Mouse (Mus musculus) spleen, postnatal 14 days (tissue): Measurements from ENCODE around the gene Cep126.

Source experiments
- DNase-seq, 2 experiments: peaks; one replicate each; pipeline ENCODE4 v3.0.0; 2021 to 2022; ENCODE audit warnings: low spot score in 2 of 2

Gene Cep126

DNA sequence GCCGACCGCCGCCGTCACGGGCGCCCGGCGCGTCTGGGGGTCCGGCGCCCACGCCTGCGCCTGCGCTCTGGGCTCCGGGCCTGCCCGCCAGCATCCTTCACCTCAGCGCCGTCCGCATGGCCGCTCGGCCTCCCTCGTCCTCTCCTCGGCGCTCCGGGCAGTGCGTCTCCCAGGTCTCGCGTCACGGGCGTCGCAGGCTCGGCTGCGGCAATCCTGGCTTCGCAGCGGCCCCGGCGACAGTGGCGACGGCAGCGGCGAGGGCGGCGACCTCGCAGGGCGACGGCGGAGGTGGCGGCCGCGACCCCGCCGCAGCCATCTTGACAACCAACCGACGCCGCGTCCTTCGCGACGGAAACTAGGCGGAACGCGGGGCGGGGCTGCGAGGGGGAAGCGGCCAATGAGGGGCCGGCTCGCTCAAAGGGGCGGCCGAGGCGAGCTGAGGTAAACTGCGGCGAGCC, at the start of gene Cep126:
Gene Cep126 (minus strand): TSS at position 178 of the 458 bp plus-strand sequence.
- DNase-seq, result peak in 1 of 2 experiments; percentile 32

DNA sequence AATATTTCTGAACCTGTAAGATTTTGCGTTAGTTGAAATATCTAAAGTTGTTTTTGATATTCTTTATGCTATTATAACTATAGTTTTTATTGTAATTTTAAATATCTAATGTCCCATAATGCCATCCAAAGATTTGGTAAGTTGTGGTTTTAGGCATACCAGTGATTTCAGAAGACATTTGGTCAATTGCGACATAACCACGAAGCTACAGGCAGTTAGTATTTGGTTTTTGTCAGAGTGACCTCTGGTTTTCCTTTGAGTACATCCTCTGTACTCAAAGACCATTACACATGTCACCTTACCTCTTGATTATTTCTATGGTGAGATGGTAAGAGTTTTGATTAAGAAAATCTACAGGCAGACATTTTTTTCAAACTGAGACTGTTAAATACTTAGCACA, 45.5 kb upstream of the Cep126 start:
- no peak for DNase-seq

DNA sequence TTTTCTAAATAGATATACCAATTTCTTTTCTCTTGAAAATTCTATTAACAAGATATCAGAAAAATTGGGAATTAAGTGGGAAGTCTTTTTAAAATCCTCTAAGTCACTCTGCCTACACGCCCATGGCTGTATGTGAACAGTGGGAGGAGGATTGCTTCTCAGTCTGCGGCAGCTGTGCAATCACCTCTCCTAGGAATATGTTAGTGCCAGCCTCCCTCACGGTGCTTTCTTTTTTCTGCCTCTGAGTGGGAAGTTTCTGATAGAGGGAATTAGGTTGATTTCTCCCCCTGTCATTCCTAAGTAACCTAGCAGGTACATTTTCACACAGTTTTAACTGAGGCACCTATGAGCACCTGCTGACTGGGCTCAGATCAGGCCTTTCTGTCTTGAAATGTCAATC, 43.0 kb upstream of the Cep126 start:
- DNase-seq, result no peak

DNA sequence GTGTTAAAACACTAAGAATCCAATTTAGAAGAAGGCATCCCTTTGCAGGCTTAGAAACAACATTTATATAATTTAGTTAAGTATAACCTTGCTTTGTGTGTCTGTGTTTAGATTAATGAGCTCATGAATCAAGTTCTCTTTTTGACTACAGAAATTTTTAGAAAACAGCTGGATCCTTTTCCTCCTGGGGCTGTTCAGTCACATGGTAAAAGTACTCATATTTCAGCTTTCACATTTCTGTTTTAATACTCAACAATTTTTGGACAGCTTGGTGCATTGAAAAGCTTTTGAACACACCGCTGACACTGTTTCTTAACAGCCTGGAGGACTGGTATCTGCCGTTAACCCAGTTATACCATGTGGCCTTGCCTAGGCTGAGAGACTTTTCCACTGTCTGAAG, 22.9 kb upstream of the Cep126 start:
- no peak for DNase-seq

DNA sequence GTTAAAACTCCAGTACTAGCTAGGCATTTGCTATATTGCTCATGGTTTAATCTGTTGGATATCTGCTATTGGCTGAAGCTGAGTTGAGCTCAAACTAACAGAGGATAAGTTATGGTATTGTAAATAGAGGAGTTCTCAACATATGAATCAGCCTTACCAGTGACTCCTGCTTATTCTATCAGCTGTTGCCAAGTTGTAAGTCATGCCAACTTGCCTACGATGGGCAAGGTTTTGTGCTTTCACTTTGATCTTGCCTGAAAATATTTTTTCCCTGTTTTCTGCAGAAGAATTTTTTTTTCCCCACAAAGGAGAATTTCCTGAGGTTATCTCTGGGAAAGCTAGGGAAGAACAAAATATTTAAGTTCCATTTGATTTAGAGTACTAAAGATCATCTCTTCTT, 5.4 kb upstream of the Cep126 start:
- DNase-seq, result no peak

DNA sequence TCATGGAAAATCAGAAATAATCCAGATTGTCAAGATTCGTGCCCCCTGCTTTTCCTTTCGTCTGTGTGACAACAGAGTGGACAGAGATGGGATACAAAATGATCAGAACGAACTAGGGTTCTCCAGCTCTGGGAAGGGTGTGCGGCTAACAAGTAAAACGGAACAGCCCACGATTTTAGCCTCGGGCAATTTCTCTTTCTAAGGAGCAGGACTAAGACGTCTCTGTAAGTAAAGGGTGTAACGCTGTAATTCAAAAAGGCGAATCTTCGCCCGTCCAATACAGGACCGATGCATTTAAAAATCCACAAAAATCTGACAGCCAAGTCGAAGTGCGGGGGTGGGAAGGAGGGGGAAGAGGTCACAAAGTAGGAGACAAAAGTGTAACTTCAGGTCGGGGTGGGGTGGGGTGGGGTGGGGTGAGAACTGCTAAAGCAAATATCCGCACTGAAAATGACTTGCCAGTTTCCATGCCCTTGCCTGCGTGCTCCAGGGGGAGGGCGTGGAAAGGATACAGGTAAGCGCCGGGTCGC, 443 bp downstream of the Cep126 start:
- DNase-seq, result no peak

DNA sequence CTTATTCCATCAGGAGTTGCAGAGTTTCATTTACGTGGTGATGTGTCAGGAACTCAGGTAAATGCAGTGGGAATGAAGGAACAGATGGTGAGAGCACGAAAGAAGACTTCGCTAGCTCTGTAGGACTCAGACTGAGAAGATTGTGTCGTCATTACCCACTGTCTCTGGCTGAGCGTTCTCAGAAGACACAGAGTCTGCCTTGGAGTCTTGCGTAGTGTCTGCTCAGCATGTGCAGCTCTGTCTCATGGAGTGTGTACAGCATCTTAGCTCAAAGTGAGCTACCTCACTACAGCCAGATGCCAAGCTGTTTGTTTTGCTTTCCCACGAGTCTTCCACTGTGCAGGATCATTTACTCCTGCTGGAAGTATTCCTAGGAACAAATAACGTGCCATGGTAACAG, 10.6 kb downstream of the Cep126 start:
- no peak for DNase-seq

DNA sequence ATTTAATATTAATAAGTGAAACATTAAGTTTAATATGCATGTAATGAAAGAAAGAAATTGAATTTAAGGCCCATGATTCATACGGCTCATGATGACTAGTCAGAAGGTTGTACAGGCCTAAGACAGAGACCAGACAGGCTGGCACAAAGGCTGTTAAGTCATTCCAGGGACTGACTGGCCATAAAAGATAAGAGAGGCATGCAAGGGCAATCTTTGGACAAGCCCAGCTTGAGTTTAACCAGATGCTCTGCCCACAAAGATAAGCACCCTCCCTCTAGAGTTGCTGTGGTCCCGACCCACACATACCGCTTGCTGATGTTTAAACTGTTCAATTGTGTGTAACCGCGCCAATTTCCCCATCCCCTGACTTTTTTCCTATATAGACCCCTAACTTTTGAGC, 19.6 kb downstream of the Cep126 start:
- no peak for DNase-seq

DNA sequence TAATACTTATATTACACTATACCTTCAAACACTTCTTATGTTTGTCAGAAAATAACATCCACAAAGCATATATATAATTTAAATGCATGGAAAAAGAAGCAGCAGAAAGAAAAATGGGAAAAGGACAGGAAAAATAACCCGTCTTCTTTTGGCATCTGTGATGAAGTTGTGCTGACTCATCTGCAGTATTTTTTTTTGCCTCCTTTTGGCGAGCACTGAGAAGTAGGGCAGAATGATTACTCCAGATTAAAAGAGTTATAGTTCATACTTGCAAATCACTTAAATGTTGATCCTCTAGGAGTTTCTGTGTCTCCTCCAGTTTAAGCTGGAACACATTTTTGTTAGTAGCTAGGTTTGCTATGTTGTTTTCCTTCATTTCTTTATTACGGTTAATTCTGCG, 31.0 kb downstream of the Cep126 start:
- no peak for DNase-seq

DNA sequence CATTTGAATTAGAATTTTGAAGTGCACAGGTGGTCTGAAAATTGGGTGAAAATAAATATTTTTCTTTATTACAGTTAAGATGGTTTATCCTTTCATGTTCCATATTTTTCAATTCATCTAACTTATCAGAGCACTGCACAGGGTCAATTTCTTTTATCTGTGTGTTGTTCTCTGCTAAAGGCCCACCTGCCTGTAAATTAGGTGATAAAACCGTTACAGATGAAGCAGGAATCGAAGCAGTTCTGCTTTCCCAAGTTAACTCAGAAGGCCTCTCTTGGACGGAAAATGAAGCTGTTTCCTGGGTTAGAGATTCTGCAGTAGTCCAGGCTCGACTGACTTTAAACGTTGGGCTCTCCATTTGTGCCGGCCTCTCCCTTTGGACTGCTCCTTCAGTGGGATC, 33.1 kb downstream of the Cep126 start:
- DNase-seq, result no peak

DNA sequence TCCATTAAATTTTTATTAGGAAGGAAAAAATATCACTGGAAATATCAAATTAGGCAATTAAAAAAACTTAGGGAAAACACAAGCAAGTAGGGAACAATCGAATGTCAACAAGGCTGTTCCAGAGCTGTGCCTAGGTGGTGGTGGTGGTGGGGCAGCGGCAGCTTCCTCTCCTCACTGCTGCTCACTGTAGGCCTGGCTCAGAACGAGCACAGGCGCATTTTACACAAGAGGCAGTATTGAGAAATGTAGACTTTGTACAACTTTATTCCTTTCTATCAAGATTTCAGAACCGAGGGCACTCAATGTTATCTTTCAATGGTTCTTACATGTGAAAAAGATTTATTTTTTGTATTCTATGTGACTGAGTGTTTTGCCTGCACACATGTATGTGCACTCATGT, 55.2 kb downstream of the Cep126 start:
- DNase-seq, result no peak

DNA sequence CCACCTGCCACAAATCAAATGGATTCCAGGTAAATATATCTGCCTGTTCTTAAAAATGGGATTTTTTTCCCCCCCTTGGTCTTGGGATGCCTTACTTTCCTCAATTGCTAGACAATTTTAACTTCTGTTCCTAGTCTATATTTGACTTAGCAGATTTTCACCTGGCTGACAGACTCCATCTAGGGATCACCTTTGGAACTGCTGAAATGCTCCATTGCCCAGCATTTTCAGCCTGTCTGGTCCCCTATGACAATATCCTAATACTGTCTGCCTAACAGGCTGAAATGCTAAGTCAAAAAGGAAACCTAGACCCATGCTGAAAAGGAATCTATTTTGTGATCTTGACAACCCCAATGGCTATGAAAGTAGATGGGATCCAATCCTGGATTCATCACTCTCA, 59.7 kb downstream of the Cep126 start:
- no peak for DNase-seq

DNA sequence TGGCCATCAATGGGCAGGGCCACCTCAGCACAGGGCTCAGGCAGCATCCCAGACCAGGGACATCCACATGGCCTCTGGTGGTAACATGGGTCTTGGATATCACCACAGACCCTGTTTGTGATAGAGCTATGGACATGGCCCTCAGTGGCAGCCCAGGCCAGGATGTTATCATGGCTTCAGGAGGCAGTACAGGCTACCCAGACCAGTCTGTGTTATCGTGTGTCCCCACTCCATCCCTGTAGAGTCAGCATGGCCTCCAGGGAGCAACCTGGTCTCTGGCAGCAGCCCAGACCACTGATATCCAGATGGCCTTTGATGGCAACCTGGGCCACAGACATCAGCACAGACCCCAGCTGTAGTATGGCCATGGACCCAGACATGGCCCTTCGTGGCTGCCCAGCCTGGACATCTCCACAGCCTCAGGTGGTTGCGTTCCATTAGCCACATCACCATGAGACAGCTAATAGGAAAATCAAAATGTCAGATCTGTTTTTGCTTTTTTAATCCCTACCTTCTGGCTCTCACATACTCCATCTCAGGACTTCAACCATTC, 60.8 kb downstream of the Cep126 start:
- no peak for DNase-seq

DNA sequence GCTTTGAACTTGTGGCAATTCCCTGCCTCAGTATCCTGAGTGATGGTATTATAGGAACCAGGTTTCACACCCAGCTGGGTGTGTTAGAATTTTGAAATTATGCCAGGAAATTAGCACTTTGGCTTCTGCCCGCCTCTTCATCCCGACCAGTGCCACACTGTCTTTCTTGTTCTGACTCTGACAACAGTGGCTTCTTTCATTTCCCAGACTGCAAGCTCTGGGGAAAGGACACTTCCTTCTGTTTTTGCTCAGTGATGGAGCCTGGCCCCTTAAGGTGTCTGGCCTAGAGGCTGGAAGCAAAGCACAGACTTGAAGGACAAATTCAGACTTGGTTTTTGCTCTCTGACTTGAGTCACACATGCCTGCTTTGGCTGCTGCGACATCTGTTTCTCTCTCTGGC, 74.5 kb downstream of the Cep126 start:
- DNase-seq, result no peak

DNA sequence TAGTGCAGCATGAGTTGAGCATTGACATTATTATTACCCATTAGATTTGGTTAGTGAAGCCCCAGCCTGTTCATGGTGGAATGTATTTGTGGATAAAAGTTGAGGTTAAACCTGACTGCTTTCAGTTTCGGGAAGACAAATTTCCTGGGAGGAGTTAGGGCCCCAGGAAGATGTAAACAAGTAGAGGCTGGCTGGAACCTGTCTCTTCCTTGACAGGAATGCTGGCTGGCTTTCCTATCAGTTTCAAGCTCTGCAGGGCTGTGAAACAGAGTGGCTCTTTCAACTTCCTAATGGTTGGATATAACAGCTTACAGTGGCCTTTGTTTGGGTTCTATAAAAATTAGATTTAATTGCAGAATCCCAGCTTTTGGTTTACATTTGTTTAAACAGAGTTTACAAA, 79.3 kb downstream of the Cep126 start:
- no peak for DNase-seq

DNA sequence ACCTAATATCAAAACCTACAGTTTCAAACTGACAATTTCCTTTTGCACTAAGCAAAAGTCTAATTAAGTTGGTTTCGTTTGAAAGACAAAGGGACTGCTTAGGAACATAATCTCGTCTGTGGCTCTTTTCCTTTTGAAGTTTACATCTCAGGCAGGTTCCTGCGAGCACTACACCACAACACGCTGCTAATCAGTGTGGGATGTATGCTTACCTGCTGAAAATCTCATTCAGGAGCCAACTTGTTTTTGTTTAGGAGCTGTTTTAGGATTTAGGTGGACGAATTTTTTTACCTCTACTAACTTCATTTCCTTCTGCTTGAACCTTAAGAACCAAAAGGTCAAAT, 91.1 kb downstream of the Cep126 start:
- DNase-seq, result no peak

DNA sequence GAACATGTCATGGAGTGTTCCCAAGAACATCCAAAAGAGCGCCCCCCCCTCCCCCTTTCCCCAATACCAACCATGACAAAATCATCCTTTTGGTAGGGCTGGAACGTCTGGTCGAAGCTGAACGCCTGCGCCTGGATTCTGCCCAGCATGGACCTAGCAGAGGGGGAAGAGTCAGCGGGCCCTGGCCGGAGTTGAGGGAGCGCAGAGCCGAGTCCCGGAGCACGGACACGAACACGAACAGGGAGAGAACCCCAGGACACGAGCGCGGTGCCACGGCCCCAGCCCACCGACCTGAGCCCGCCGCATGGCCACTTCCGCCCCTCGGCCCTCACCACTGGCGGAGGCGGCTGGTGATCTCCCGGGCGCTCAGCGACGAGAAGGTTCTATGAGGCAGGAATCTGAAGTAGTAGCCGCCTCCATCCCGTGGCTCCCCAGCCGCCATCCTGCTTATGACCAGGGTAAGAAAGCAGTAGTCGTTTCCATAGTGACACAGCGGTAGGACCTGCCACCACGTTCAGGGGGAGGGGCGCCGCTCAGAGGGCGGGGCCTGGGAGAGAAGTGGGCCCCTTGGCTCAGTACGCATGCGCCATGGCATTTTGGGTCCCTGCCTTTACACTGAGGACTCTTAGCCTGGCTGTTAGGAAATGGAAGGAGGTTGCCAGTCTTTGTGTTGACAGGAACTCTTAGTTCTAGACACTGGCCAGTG, 91.6 kb downstream of the Cep126 start, which contains the start of gene Cfap300:
Gene Cfap300 (minus strand): TSS at position 486 of the 706 bp plus-strand sequence.
- peak; percentile 55 to 65 for DNase-seq

DNA sequence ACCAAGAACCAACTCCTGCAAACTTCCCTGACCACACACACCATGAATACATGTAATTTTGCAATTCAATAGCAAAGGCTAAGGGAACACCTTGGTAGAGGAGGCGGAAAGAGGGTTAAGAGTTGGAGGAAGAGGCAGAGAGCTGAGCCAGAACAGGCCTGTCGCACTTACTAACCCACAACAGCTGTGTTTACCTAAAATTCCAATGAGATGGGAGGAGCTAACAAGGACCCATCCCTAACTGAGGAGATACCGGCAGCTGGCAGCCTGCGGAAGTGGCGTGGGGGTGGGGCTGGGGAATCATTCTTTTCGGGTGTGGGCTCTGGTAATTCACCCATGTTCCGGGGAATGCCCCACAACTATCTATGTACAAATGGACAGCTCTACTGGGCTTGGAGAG, 98.5 kb downstream of the Cep126 start:
- DNase-seq, result no peak

DNA sequence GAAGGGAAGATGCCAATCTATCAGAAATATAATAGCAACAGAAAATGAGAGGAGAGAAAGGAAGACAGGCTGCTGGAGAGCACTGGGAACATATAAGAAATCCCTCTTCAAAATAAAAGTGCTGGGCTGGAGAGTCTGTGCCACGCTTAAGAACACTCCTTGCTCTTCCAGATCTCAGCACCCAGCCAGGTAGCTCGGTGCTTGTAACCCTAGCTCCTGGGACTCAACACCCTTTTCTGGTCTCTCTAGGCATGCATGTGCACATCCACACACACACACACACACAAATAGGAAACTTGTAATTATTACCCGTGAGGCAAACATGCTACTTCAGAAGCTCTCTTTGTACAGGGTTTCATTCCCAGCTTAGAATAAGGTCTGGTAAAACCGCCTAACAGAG, 99.0 kb downstream of the Cep126 start:
- no peak for DNase-seq

DNA sequence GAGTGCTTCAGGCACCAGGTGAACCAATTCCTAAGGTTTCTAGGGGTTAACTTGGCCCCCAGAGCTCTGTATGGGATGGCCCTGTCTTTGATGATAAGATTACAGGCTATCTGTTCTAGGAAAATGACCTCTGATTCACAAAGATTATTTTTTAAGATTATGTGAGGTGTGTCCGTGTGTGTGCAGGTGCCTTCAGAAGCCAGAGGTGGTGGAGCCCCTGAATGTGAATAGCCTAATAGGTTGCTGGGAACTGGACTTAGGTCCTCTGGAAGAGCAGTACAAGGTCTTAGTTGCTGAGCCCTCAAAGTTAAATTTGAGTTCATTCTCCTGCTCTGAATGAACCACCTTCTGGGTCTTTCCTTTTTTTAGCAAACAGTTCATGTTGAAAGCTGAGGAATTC, 100.0 kb downstream of the Cep126 start:
- no peak for DNase-seq

DNA sequence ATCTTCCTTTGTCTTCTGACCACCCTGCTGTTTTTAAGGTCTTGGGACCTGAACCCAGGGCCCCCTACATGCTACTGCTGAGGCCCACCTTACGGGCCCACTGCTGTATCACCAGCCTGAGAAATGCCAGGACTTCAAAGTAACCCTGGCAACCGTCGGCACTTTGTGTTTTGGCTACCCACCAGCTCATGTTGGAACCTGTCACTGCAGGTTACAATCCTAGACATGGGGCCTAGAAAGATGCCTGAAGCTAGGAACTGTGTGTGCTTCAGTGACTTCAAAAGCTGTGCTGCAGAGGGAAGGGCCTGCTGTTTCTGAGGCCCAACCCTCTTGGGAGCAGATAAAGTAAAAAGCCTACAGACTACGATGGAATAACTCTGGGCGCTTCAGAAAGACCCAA, 101.2 kb downstream of the Cep126 start:
- no peak for DNase-seq
